24 mouse cellular contexts compared by ENCODE assay signal in the genomic region with DNA sequence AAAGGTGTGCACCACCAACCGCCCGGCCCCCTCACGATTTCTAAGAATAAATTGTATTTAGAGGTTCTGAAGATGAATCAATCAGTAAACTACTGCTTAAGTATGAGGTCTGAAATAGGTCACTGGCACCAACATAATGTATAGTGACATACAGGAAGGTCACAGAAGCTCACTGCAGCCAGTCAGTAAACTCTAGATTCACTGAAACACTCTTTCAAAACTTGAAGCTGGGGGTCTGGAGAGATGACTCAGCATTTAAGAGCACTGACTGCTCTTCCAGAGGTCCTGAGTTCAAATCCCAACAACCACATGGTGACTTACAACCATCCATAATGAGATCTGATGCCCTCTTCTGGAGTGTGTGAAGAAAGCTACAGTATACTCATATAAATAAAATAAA. TPM values are rescaled to one million over a fixed set of nuclear protein-coding genes. Genes with fewer than 3 reads are reported as not detected.
DNase-seq lines count a peak whose midpoint lies in the region; ATAC-seq and TF ChIP-seq lines count a peak whose summit lies in the region.
"Had no signal": no experiment of that assay in that cellular context is flagged by ENCODE, and none has a peak within 500 bp of the region (broad histone marks: within the 10 kb centered on the region; RNA-seq: fewer than 3 reads in every experiment).

No protein-coding gene starts in this region.

- no peak for ATAC-seq in midbrain, embryonic 11.5 days (ENCODE audit: low FRiP score)
- no peak for ATAC-seq in midbrain, embryonic 13.5 days
- ATAC-seq: activated CD4-positive, CD25-positive, alpha-beta regulatory T cell, adult 4 months; forebrain, embryonic 14.5 days; Patski had no signal

- H3K27ac ChIP-seq in midbrain, embryonic 11.5 days (ENCODE audit: low read depth, low read length): no peak overlapping the region
- no peak overlapping the region for H3K27ac ChIP-seq in midbrain, embryonic 13.5 days
- 0 out of 2 replicates have a peak overlapping the region, but pooled peaks have one; percentile 24 for H3K27ac ChIP-seq in ES-Bruce4 (ENCODE audit: insufficient read depth, low read length)
- H3K27ac ChIP-seq: embryonic facial prominence, embryonic 13.5 days; embryonic facial prominence, embryonic 15.5 days; forebrain, embryonic 10.5 days; forebrain, embryonic 12.5 days had no signal

- no peaks in the 10 kb centered on the region for H3K4me1 ChIP-seq in midbrain, embryonic 11.5 days (ENCODE audit: control insufficient read depth, insufficient read depth, low read length)
- H3K4me1 ChIP-seq in midbrain, embryonic 13.5 days (replicated peaks): no peaks in the 10 kb centered on the region
- no peaks in the 10 kb centered on the region for H3K4me1 ChIP-seq in ES-Bruce4 (ENCODE audit: control insufficient read depth, insufficient read depth, low read length)
- H3K4me1 ChIP-seq: embryonic facial prominence, embryonic 13.5 days; embryonic facial prominence, embryonic 15.5 days; forebrain, embryonic 10.5 days; forebrain, embryonic 12.5 days had no signal

- H3K4me2 ChIP-seq in midbrain, embryonic 11.5 days: no peak overlapping the region
- H3K4me2 ChIP-seq in midbrain, embryonic 13.5 days (replicated peaks): no peak overlapping the region
- H3K4me2 ChIP-seq: embryonic facial prominence, embryonic 13.5 days; embryonic facial prominence, embryonic 15.5 days; forebrain, embryonic 12.5 days had no signal

- no peaks in the 10 kb centered on the region for H3K9me3 ChIP-seq in midbrain, embryonic 11.5 days (ENCODE audit: control insufficient read depth, low read length)
- no peaks in the 10 kb centered on the region for H3K9me3 ChIP-seq in midbrain, embryonic 13.5 days
- H3K9me3 ChIP-seq in ES-Bruce4 (replicated peaks; ENCODE audit: control insufficient read depth, insufficient read depth, low read length, poor library complexity, severe bottlenecking): no peaks in the 10 kb centered on the region
- H3K9me3 ChIP-seq: embryonic facial prominence, embryonic 13.5 days; embryonic facial prominence, embryonic 15.5 days; forebrain, embryonic 10.5 days; forebrain, embryonic 12.5 days; G1E had no signal

- peak; percentile 51 for DNase-seq in midbrain, embryonic 11.5 days (ENCODE audit: low spot score, missing footprints)
- DNase-seq in induced T-regulatory cell, adult 2 months (ENCODE audit: low read depth): peak; percentile 20
- no peak for DNase-seq in cerebellum, postnatal 10 days
- DNase-seq in adrenal gland, postnatal 25 days: no peak
- DNase-seq in adrenal gland, postnatal 10 days: no peak
- DNase-seq: adrenal gland, adult 8-10 months; adrenal gland, postnatal 36 days; cerebellum, adult 11-12 months; cerebellum, adult 2 months; cerebellum, adult 9-10 months; cerebellum, postnatal 14 days; cerebellum, postnatal 36 days; embryo, embryonic 11 days had no signal

- TF ChIP-seq POLR2A in ES-Bruce4 (IDR thresholded peaks at IDR 0.05; ENCODE audit: insufficient read depth, low read length): no peak

- no peak overlapping the region for H3K4me3 ChIP-seq in midbrain, embryonic 11.5 days (ENCODE audit: low read depth, low read length)
- no peak overlapping the region for H3K4me3 ChIP-seq in midbrain, embryonic 13.5 days (replicated peaks)
- no peak overlapping the region for H3K4me3 ChIP-seq in ES-Bruce4 (ENCODE audit: low read depth, low read length)
- H3K4me3 ChIP-seq: embryonic facial prominence, embryonic 13.5 days; embryonic facial prominence, embryonic 15.5 days; erythroblast, embryonic 14.5 days; forebrain, embryonic 10.5 days; forebrain, embryonic 12.5 days had no signal

- H3K27me3 ChIP-seq in midbrain, embryonic 11.5 days (ENCODE audit: control insufficient read depth, insufficient read depth, low read length): no peaks in the 10 kb centered on the region
- no peaks in the 10 kb centered on the region for H3K27me3 ChIP-seq in midbrain, embryonic 13.5 days
- H3K27me3 ChIP-seq in ES-Bruce4 (ENCODE audit: control insufficient read depth, insufficient read depth, low read length, poor library complexity, severe bottlenecking): no peaks in the 10 kb centered on the region
- H3K27me3 ChIP-seq: embryonic facial prominence, embryonic 13.5 days; embryonic facial prominence, embryonic 15.5 days; forebrain, embryonic 12.5 days; Patski had no signal

- peaks cover 26% of the 10 kb centered on the region for H3K36me3 ChIP-seq in midbrain, embryonic 11.5 days (ENCODE audit: control insufficient read depth, insufficient read depth, low read length)
- peaks cover 64% of the 10 kb centered on the region for H3K36me3 ChIP-seq in midbrain, embryonic 13.5 days
- H3K36me3 ChIP-seq in ES-Bruce4 (ENCODE audit: control insufficient read depth, insufficient read depth, low read length, poor library complexity, severe bottlenecking): peaks cover 76% of the 10 kb centered on the region

- TF ChIP-seq EP300 in ES-Bruce4 (IDR thresholded peaks at IDR 0.05; ENCODE audit: insufficient read depth, low read depth, low read length): no peak

- 95% methylated on average over 3 of the region's 3 CpGs for WGBS in midbrain, embryonic 11.5 days
- 95% methylated on average over 3 of the region's 3 CpGs for WGBS in midbrain, embryonic 13.5 days

- H3K9ac ChIP-seq in midbrain, embryonic 11.5 days (ENCODE audit: low read length): no peak overlapping the region
- H3K9ac ChIP-seq in midbrain, embryonic 13.5 days (replicated peaks): no peak overlapping the region
- H3K9ac ChIP-seq in ES-Bruce4 (ENCODE audit: low read depth, poor library complexity, severe bottlenecking): no peak overlapping the region
- H3K9ac ChIP-seq: embryonic facial prominence, embryonic 13.5 days; embryonic facial prominence, embryonic 15.5 days; forebrain, embryonic 12.5 days had no signal

- TF ChIP-seq CTCF in ES-Bruce4 (IDR thresholded peaks at IDR 0.05; ENCODE audit: low read depth, low read length): no peak

RNA-seq across cellular contexts. Expression of a gene that starts 16.1 kb away (rescaled TPM):
- polyA plus RNA-seq in midbrain, embryonic 11.5 days (2014; fragmentation: Nextera tagmentation; extraction: Ambion mirVana): 473 and 513 TPM in 2 replicates
- polyA plus RNA-seq in midbrain, embryonic 13.5 days (2015; fragmentation: Nextera tagmentation; extraction: Ambion mirVana): 341 and 356 TPM in 2 replicates
- 380 and 381 TPM in 2 replicates for polyA plus RNA-seq in ES-Bruce4 (2011; ENCODE audit: insufficient read depth, insufficient read length, low read depth, missing spikeins)
- total RNA-seq in adrenal gland, postnatal 25 days (2021): 103 and 117 TPM in 2 replicates
- total RNA-seq in adrenal gland, postnatal 10 days (2021): 100 to 1,000 TPM; 107 to 109 TPM

Comparison
In these comparisons a context has a peak if more than half of its experiments do, and no peak if none do; other contexts are left out.
1. DNase-seq: peak in midbrain, embryonic 11.5 days (single experiment) and induced T-regulatory cell, adult 2 months (single experiment); none in cerebellum, postnatal 10 days (0 of 2), adrenal gland, postnatal 25 days (single experiment) and adrenal gland, postnatal 10 days (single experiment).